Mouse (Mus musculus) CH12.LX (cell line): ENCODE results near the gene Fry.

Experiments
- BHLHE40 ChIP-seq: IDR thresholded peaks from 2 replicates; pipeline ENCODE4 v1.6.1; 2011; ENCODE audit warnings: mild to moderate bottlenecking, low read depth, low read length, improper control_type of control experiment
- CTCF ChIP-seq, 2 experiments: IDR thresholded peaks in 1 of 2; conservative IDR thresholded peaks in 1 of 2; 2 replicates each; pipeline ENCODE4 v1.5.1; 2011 to 2012; ENCODE audit warnings: low read depth in 2 of 2, low read length in 2 of 2, improper control_type of control experiment in 1 of 2, inconsistent platforms in 1 of 2, mild to moderate bottlenecking in 1 of 2, moderate library complexity in 1 of 2
- EP300 ChIP-seq: IDR thresholded peaks from 2 replicates; pipeline ENCODE4 v1.6.1; 2011; ENCODE audit warnings: low read length, improper control_type of control experiment
- JUND ChIP-seq: conservative IDR thresholded peaks from 2 replicates; pipeline ENCODE4 v1.6.1; 2011; ENCODE audit warnings: low read depth, low read length, improper control_type of control experiment
- MXI1 ChIP-seq: IDR thresholded peaks from 2 replicates; pipeline ENCODE4 v1.6.1; 2011; ENCODE audit warnings: mild to moderate bottlenecking, low read depth, low read length, improper control_type of control experiment
- NELFE ChIP-seq: IDR thresholded peaks from 2 replicates; pipeline ENCODE4 v1.6.1; 2011; ENCODE audit warnings: low read depth, low read length, improper control_type of control experiment
- POLR2A ChIP-seq: IDR thresholded peaks from 2 replicates; pipeline ENCODE4 v1.6.1; 2011; ENCODE audit warnings: low read depth, mild to moderate bottlenecking, improper control_type of control experiment, low read length
- SIN3A ChIP-seq: IDR thresholded peaks from 2 replicates; pipeline ENCODE4 v1.6.1; 2012; ENCODE audit warnings: low read length, improper control_type of control experiment, inconsistent platforms
- TCF12 ChIP-seq: IDR thresholded peaks from 2 replicates; pipeline ENCODE4 v1.6.1; 2014; ENCODE audit warnings: low read depth, mild to moderate bottlenecking, inconsistent platforms, low read length, improper control_type of control experiment
- ZC3H11A ChIP-seq: IDR thresholded peaks from 2 replicates; pipeline ENCODE4 v1.6.1; 2012; ENCODE audit warnings: low read depth, mild to moderate bottlenecking, inconsistent platforms, low read length, improper control_type of control experiment

DNA sequence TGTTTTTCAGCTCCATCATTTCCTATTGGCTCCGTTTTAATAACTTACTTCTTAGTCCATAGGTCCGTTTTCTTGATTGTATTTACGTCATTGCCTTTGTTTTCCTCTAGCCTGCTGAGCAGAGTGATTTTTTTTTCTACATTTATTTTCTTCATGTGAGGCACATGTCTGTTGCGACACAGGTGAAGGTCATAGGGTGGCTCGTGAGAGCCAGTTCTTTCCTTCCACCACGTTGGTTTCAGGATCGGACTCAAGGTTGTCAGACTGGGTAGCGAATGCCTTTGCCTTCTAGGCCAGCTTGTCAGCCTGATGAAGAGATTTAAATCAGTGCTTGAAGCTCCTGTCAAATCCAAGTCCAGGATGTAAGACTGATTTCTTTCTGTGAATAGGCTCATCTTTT is 101.0 kb downstream of the Fry start:
- no peak for TF ChIP-seq JUND
- no peak for TF ChIP-seq SIN3A
- TF ChIP-seq CTCF (conservative IDR thresholded peaks at IDR 0.05 in 1 of 2, IDR thresholded peaks at IDR 0.05 in 1 of 2; ENCODE audit: low read depth in 2 of 2, low read length in 2 of 2), result no peak
- no peak for TF ChIP-seq TCF12
- no peak for TF ChIP-seq ZC3H11A
- TF ChIP-seq BHLHE40, result no peak
- no peak for TF ChIP-seq MXI1
- no peak for TF ChIP-seq EP300
- TF ChIP-seq POLR2A, result no peak
- TF ChIP-seq NELFE, result no peak
